Mouse (Mus musculus): ENCODE results near the gene Fam83e. TPM values are rescaled to one million over a fixed set of nuclear protein-coding genes. Genes with fewer than 3 reads are reported as not detected.

The Fam83e gene
- polyA plus RNA-seq, 1 experiment from 2014 or later: 0.80 TPM

- ATAC-seq (ENCODE audit: low FRiP score) (no peak), DNase-seq (ENCODE audit: low spot score) (no peak)
- Histone ChIP-seq H3K4me2 (replicated peaks; ENCODE audit: low read depth, low read length) (peak overlapping the region; percentile 86), H3K4me1 (replicated peaks; ENCODE audit: control insufficient read depth, insufficient read depth, low read length) (peaks cover 17% of the 10 kb centered on the region), H3K9ac (ENCODE audit: low read depth, low read length) (0 out of 2 replicates have a peak overlapping the region, but pooled peaks have one; percentile 17), H3K9me3 (ENCODE audit: control insufficient read depth, low read length) (no peaks in the 10 kb centered on the region), H3K27ac (ENCODE audit: low read depth, low read length) (peak overlapping the region; percentile 34; the same call in 1 of the 2 replicates), H3K27me3 (ENCODE audit: control insufficient read depth, insufficient read depth, low read length) (no peaks in the 10 kb centered on the region), H3K4me3 (ENCODE audit: low read depth, low read length) (peak overlapping the region; percentile 65), H3K36me3 (ENCODE audit: control insufficient read depth, insufficient read depth, low read length) (peaks cover 15% of the 10 kb centered on the region)
- WGBS: 87% methylated on average over 19 of the region's 19 CpGs
These were observed 5.1 kb upstream of the Fam83e start for GRCm38 (mm10) chr7:45715741-45716459.

DNA sequence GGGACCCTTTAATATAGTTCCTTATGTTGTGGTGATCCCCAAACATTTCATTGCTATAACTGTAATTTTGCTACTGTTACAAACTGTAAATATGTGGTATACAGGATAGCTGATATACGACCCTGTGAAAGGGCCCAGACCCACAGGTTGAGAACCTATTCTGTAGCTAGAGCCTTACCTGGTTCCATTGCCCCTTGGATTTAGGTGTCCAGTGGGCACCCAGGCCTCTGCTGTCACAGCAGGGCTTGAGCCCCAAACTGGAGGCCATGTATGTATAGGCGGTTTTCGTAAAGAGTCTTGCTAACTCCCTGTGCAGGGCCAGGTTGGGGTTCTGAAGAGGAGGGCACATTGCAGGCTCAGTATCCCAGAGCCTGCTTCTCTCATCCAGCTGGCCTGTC lies 4.6 kb upstream of the Fam83e start:
- Histone ChIP-seq H3K27ac (ENCODE audit: low read depth, low read length) (no peak overlapping the region), H3K9me3 (ENCODE audit: control insufficient read depth, low read length) (no peaks in the 10 kb centered on the region), H3K36me3 (ENCODE audit: control insufficient read depth, insufficient read depth, low read length) (peaks cover 17% of the 10 kb centered on the region), H3K27me3 (ENCODE audit: control insufficient read depth, insufficient read depth, low read length) (no peaks in the 10 kb centered on the region), H3K4me1 (replicated peaks; ENCODE audit: control insufficient read depth, insufficient read depth, low read length) (peaks cover 17% of the 10 kb centered on the region), H3K4me3 (ENCODE audit: low read depth, low read length) (peak overlapping the region; percentile 93; the same call in 1 of the 2 replicates), H3K9ac (ENCODE audit: low read depth, low read length) (no peak overlapping the region), H3K4me2 (replicated peaks; ENCODE audit: low read depth, low read length) (peak overlapping the region; percentile 86; the same call in 1 of the 2 replicates)
- WGBS: 86% methylated on average over 3 of the region's 3 CpGs
- DNase-seq (ENCODE audit: low spot score): no peak
- ATAC-seq (ENCODE audit: low FRiP score): no peak

DNA sequence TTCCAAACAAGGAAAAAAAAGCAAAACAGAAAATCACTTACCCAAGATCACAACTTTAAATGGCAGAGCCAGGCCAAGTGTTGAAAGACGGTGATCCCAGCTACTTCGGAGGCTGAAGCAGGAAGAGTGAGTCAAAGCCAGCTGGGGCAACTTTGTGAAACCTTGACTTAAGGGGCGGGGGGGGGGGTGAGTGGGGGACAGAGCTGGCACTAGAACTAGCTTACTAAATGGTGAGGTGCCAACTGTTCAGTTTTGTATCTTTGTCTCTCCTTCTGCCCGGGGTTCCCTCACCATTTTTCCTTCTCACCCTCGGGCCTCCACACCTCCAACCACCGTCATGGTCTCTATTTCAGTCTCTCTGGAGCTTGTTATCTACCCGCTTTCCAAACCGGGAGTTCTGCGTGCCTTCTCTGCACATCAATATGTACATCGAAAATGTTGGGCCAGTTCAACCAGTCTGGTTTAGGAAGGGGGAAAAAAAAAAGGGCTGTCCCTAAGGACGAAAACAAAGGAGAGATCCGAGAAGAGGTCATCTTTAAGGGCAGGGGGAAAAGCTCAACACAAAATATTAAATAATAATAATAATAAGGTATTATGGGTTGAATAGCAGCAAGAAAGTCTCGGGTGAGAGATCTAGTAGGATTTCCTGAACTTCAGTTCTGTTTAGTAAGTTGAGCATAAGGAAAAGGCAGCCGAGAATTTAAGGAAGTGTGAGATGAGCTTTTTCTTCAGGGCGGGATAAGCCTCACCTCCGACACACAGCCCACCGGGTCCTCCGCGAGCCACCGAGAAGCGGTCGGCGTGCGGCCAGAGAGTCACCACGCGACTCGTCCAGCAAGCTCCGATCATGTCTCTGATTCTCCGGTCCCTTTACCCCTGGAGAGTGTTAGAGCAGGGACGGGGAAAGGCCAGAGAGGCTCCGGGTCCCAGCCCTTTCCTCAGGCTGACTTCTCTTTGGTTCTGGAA lies 3.8 kb upstream of the Fam83e start:
- H3K9ac ChIP-seq (ENCODE audit: low read depth, low read length): peak overlapping the region; percentile 90
- no peak for DNase-seq (ENCODE audit: low spot score)
- 11% methylated on average over 31 of the region's 31 CpGs for WGBS
- H3K36me3 ChIP-seq (ENCODE audit: control insufficient read depth, insufficient read depth, low read length): peaks cover 14% of the 10 kb centered on the region
- peaks cover 17% of the 10 kb centered on the region for H3K4me1 ChIP-seq (replicated peaks; ENCODE audit: control insufficient read depth, insufficient read depth, low read length)
- no peaks in the 10 kb centered on the region for H3K9me3 ChIP-seq (ENCODE audit: control insufficient read depth, low read length)
- ATAC-seq (ENCODE audit: low FRiP score): peak; percentile 47
- H3K4me3 ChIP-seq (ENCODE audit: low read depth, low read length): peak overlapping the region; percentile 93
- peak overlapping the region; percentile 84 for H3K4me2 ChIP-seq (replicated peaks; ENCODE audit: low read depth, low read length)
- H3K27ac ChIP-seq (ENCODE audit: low read depth, low read length): peak overlapping the region; percentile 81
- no peaks in the 10 kb centered on the region for H3K27me3 ChIP-seq (ENCODE audit: control insufficient read depth, insufficient read depth, low read length)

- Histone ChIP-seq H3K27me3 (ENCODE audit: control insufficient read depth, insufficient read depth, low read length) (no peaks in the 10 kb centered on the region), H3K4me2 (replicated peaks; ENCODE audit: low read depth, low read length) (peak within 1 kb of the TSS; percentile 84), H3K4me3 (ENCODE audit: low read depth, low read length) (peak within 1 kb of the TSS; percentile 93), H3K9ac (ENCODE audit: low read depth, low read length) (peak within 1 kb of the TSS; percentile 95), H3K27ac (ENCODE audit: low read depth, low read length) (peak within 1 kb of the TSS; percentile 81), H3K36me3 (ENCODE audit: control insufficient read depth, insufficient read depth, low read length) (peaks cover 10% of the 10 kb centered on the region), H3K4me1 (replicated peaks; ENCODE audit: control insufficient read depth, insufficient read depth, low read length) (peaks cover 17% of the 10 kb centered on the region), H3K9me3 (ENCODE audit: control insufficient read depth, low read length) (no peaks in the 10 kb centered on the region)
- 0% methylated on average over 39 of the region's 41 CpGs for WGBS
- DNase-seq (ENCODE audit: low spot score) (peak; percentile 100), ATAC-seq (ENCODE audit: low FRiP score) (peak; percentile 69)
These were observed 3.1 kb upstream of the Fam83e start, which contains the start of gene Sphk2 for GRCm38 (mm10) chr7:45717918-45718297. Sphk2 (minus strand) TSS chr7:45718002.

DNA sequence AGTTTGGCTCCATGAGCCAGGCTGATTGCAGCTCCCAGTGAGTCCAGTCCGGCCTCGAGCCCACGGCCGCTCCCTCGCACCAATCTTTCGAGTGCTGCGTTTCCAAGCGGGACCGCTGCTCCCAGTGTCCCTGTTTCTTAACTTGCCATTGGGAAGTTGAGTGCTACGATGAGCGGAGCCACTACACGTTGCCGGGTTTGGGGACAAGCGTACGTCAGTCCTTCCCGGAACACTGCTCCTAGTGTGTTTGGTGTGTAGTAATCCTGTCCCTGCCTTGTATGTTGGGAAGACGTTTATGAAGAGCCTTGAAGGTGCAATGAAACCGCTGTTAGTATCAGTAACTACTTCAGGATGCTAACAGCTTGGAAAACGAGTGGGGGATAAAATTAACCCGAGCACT lies 2.7 kb upstream of the Fam83e start:
- DNase-seq (ENCODE audit: low spot score) (no peak), ATAC-seq (ENCODE audit: low FRiP score) (no peak)
- under 1% methylated on average over 20 of the region's 20 CpGs for WGBS
- H3K4me1 ChIP-seq (replicated peaks; ENCODE audit: control insufficient read depth, insufficient read depth, low read length): peaks cover 17% of the 10 kb centered on the region
- H3K36me3 ChIP-seq (ENCODE audit: control insufficient read depth, insufficient read depth, low read length): peaks cover 8% of the 10 kb centered on the region; the same call in 1 of the 2 replicates
- peak overlapping the region; percentile 95 for H3K9ac ChIP-seq (ENCODE audit: low read depth, low read length)
- H3K9me3 ChIP-seq (ENCODE audit: control insufficient read depth, low read length): no peaks in the 10 kb centered on the region
- H3K27me3 ChIP-seq (ENCODE audit: control insufficient read depth, insufficient read depth, low read length): no peaks in the 10 kb centered on the region
- H3K4me2 ChIP-seq (replicated peaks; ENCODE audit: low read depth, low read length): peak overlapping the region; percentile 84
- H3K4me3 ChIP-seq (ENCODE audit: low read depth, low read length): peak overlapping the region; percentile 93
- H3K27ac ChIP-seq (ENCODE audit: low read depth, low read length): peak overlapping the region; percentile 81

- DNase-seq (ENCODE audit: low spot score) (no peak), ATAC-seq (ENCODE audit: low FRiP score) (no peak)
- H3K9ac ChIP-seq (ENCODE audit: low read depth, low read length): peak overlapping the region; percentile 95
- no peaks in the 10 kb centered on the region for H3K9me3 ChIP-seq (ENCODE audit: control insufficient read depth, low read length)
- peak overlapping the region; percentile 93 for H3K4me3 ChIP-seq (ENCODE audit: low read depth, low read length)
- no peaks in the 10 kb centered on the region for H3K27me3 ChIP-seq (ENCODE audit: control insufficient read depth, insufficient read depth, low read length)
- peaks cover 17% of the 10 kb centered on the region for H3K4me1 ChIP-seq (replicated peaks; ENCODE audit: control insufficient read depth, insufficient read depth, low read length)
- H3K27ac ChIP-seq (ENCODE audit: low read depth, low read length): no peak overlapping the region
- WGBS: 90% methylated on average over 10 of the region's 10 CpGs
- H3K36me3 ChIP-seq (ENCODE audit: control insufficient read depth, insufficient read depth, low read length): peaks cover 8% of the 10 kb centered on the region
- H3K4me2 ChIP-seq (replicated peaks; ENCODE audit: low read depth, low read length): peak overlapping the region; percentile 84
These were observed 1.8 kb upstream of the Fam83e start for GRCm38 (mm10) chr7:45719180-45719579.

DNA sequence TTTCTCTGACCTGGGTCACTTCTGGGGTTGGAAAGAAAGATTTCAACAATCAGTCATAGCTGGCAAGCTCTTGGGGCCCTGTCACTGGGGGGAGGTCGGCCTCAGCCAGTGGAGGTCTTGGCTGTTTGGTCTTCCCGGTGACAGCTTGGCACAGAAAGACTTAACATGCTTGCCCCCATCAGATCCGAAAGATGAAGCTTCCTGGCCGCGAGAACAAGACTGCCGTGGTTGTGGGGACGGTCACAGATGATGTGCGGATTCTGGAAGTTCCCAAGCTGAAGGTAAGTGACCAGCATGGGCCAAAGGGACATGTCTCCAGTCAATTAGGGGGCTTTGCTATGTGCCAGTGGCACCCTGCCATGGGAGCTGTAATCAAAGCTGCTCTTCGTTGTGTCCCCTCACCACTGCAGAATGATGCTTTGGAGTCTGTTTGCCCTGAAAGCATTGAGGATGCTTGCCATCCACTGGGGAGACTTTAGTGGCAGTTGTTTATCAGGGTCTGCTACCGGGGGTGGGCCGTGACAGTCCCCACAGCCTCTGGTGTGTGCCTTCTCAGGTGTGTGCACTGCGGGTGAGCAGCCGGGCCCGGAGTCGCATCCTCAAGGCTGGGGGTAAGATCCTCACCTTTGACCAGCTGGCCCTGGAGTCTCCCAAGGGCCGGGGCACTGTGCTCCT lies 1.1 kb upstream of the Fam83e start:
- 91% methylated on average over 15 of the region's 16 CpGs for WGBS
- Histone ChIP-seq H3K4me3 (ENCODE audit: low read depth, low read length) (0 out of 2 replicates have a peak overlapping the region, but pooled peaks have one; percentile 0), H3K27me3 (ENCODE audit: control insufficient read depth, insufficient read depth, low read length) (no peaks in the 10 kb centered on the region), H3K4me2 (replicated peaks; ENCODE audit: low read depth, low read length) (no peak overlapping the region), H3K36me3 (ENCODE audit: control insufficient read depth, insufficient read depth, low read length) (peaks cover 11% of the 10 kb centered on the region), H3K9me3 (ENCODE audit: control insufficient read depth, low read length) (no peaks in the 10 kb centered on the region), H3K9ac (ENCODE audit: low read depth, low read length) (no peak overlapping the region; the same call in 1 of the 2 replicates), H3K4me1 (replicated peaks; ENCODE audit: control insufficient read depth, insufficient read depth, low read length) (peaks cover 17% of the 10 kb centered on the region), H3K27ac (ENCODE audit: low read depth, low read length) (no peak overlapping the region)
- ATAC-seq (ENCODE audit: low FRiP score) (no peak), DNase-seq (ENCODE audit: low spot score) (no peak)

DNA sequence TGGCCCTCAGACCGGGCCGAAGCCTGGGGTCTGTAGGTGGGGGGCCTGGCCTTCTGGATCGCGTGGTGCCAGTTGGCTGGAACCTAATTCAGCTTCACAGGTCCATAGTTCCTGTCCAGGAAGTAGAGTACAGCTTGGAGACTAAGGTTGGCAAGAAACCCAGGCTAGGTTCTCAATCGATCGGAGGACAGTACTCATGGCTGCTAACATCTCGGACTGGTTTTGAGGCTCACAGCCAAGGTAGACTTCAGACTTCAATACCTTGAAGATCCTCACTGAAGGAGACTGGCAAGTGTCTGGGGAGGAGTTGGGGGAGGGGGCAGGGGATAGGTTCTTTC lies 191 bp downstream of the Fam83e start:
- no peak for DNase-seq (ENCODE audit: low spot score)
- Histone ChIP-seq H3K4me3 (ENCODE audit: low read depth, low read length) (no peak overlapping the region), H3K9ac (ENCODE audit: low read depth, low read length) (no peak overlapping the region), H3K9me3 (ENCODE audit: control insufficient read depth, low read length) (no peaks in the 10 kb centered on the region), H3K4me2 (replicated peaks; ENCODE audit: low read depth, low read length) (no peak overlapping the region), H3K27ac (ENCODE audit: low read depth, low read length) (no peak overlapping the region), H3K4me1 (replicated peaks; ENCODE audit: control insufficient read depth, insufficient read depth, low read length) (peaks cover 9% of the 10 kb centered on the region), H3K27me3 (ENCODE audit: control insufficient read depth, insufficient read depth, low read length) (no peaks in the 10 kb centered on the region), H3K36me3 (ENCODE audit: control insufficient read depth, insufficient read depth, low read length) (peaks cover 11% of the 10 kb centered on the region)
- no peak for ATAC-seq (ENCODE audit: low FRiP score)
- WGBS: 77% methylated on average over 7 of the region's 7 CpGs

All from hindbrain, embryonic 11.5 days (tissue).